Mouse (Mus musculus) hindbrain, embryonic 15.5 days (tissue): Measurements from ENCODE around the gene Spdl1. TPM values are rescaled to one million over a fixed set of nuclear protein-coding genes. Genes with fewer than 3 reads are reported as not detected.

Experiments used
- ATAC-seq: fragments of 200-750 bp; cut with Nextera tagmentation; 2 replicates; pipeline ENCODE4 v1.8.0; 2017; ENCODE audit warnings: low read depth, moderate number of reproducible peaks, moderate TSS enrichment; ENCODE audit not compliant: low FRiP score
- H3K27ac ChIP-seq: fragments of 300-500 bp; sonication (generic); replicated peaks from 2 replicates; pipeline ENCODE4 v1.5.1; 2015; ENCODE audit warnings: mild to moderate bottlenecking, inconsistent platforms
- H3K27me3 ChIP-seq: fragments of 300-500 bp; sonication (generic); 2 replicates; pipeline ENCODE4 v1.6.1; 2015; ENCODE audit warnings: control low read depth, inconsistent platforms
- H3K36me3 ChIP-seq: fragments of 300-500 bp; sonication (generic); 2 replicates; pipeline ENCODE4 v1.6.1; 2015; ENCODE audit warnings: control low read depth, inconsistent platforms
- H3K4me1 ChIP-seq: fragments of 300-500 bp; sonication (generic); replicated peaks from 2 replicates; pipeline ENCODE4 v1.6.1; 2015; ENCODE audit warnings: control low read depth, inconsistent platforms
- H3K4me2 ChIP-seq: fragments of 300-500 bp; sonication (generic); 2 replicates; pipeline ENCODE4 v1.6.1; 2015; ENCODE audit warnings: moderate library complexity, mild to moderate bottlenecking, inconsistent platforms
- H3K4me3 ChIP-seq: fragments of 300-500 bp; sonication (generic); 2 replicates; pipeline ENCODE4 v1.5.1; 2015; ENCODE audit warnings: mild to moderate bottlenecking, inconsistent platforms
- H3K9ac ChIP-seq: fragments of 300-500 bp; sonication (generic); 2 replicates; pipeline ENCODE4 v1.6.1; 2015; ENCODE audit warnings: inconsistent platforms
- H3K9me3 ChIP-seq: fragments of 300-500 bp; sonication (generic); 2 replicates; pipeline ENCODE4 v1.6.1; 2016; ENCODE audit warnings: control low read depth, inconsistent platforms
- WGBS: fragments of 180-500 bp; shearing (Covaris S2); methylation state at CpG from one replicate; pipeline ENCODE4 v1.1.7; 2015; 5-methylcytosine and 5-hydroxymethylcytosine counted together
- polyA plus RNA-seq: library from polyadenylated mRNA; unstranded; fragments of >200 nt; fragmentation: Nextera tagmentation; extraction: Ambion mirVana; gene quantifications from 2 replicates; pipeline ENCODE4 v1.2.1, GENCODE M21; 2015

The Spdl1 gene
- polyA plus RNA-seq, 1 experiment from 2014 or later: 3.6 TPM

- 61% methylated on average over 12 of the region's 12 CpGs for WGBS
These were observed 62.0 kb downstream of the Spdl1 start for GRCm38 (mm10) chr11:34771221-34771986.

DNA sequence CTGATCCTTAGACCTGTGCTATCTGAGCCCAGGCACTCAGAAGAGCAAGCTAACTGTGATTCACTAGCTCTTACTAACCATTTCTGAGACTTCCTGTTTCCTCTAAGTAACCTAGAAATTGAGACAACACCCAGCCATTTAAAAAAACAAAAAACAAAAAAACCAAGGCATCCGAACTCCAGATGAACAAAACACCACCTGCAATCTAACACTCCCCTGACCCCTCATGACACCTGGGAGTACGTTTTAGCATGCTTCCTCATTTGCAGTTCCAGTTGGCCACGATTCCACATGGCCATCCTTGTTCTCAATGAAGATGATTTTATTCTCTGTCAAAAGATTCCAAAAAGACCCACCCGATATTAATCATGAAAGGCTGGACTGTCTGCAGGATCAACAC, 62.8 kb downstream of the Spdl1 start:
- WGBS: 66% methylated on average over 4 of the region's 4 CpGs
- Histone ChIP-seq H3K36me3 (no peaks in the 10 kb centered on the region), H3K27ac (no peak overlapping the region), H3K4me3 (no peak overlapping the region), H3K27me3 (no peaks in the 10 kb centered on the region), H3K4me1 (no peaks in the 10 kb centered on the region), H3K9ac (no peak overlapping the region), H3K4me2 (no peak overlapping the region), H3K9me3 (no peaks in the 10 kb centered on the region)
- no peak for ATAC-seq

More at GRCm38 (mm10) chr11:34771221-34771986, 62.0 kb downstream of the Spdl1 start:
- no peak overlapping the region for H3K4me2 ChIP-seq
- no peak for ATAC-seq
- no peaks in the 10 kb centered on the region for H3K9me3 ChIP-seq
- no peak overlapping the region for H3K9ac ChIP-seq
- no peaks in the 10 kb centered on the region for H3K4me1 ChIP-seq
- no peaks in the 10 kb centered on the region for H3K27me3 ChIP-seq
- no peak overlapping the region for H3K27ac ChIP-seq
- no peak overlapping the region for H3K4me3 ChIP-seq
- H3K36me3 ChIP-seq: no peaks in the 10 kb centered on the region

GRCm38 (mm10) chr11:34769946-34770345, 63.5 kb downstream of the Spdl1 start:
- Histone ChIP-seq H3K9me3 (no peaks in the 10 kb centered on the region), H3K4me2 (no peak overlapping the region), H3K4me3 (no peak overlapping the region), H3K27ac (no peak overlapping the region), H3K27me3 (no peaks in the 10 kb centered on the region), H3K36me3 (no peaks in the 10 kb centered on the region), H3K9ac (no peak overlapping the region), H3K4me1 (no peaks in the 10 kb centered on the region)
- ATAC-seq: no peak
- 83% methylated on average over 8 of the region's 8 CpGs for WGBS

DNA sequence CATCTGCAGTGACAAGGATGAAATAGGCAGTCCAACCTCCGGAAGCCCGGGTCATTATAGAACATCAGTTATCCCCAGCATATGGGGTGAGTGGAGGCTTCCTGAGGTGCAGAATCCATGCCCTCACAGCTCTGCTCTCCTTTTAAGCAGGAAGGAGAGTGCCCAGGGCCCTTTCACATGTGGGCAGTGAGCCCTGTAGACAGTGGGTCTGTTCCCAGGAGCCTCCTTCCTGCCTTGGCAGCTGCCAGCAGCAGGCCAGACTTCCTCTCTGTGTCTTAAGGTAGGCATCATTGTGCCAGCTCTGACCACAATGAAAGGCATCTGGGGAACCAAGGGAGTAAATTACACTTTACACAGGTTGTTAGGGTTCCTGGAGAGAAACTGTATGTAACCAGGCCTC, 64.0 kb downstream of the Spdl1 start:
- H3K4me2 ChIP-seq: no peak overlapping the region
- ATAC-seq: no peak
- H3K36me3 ChIP-seq: no peaks in the 10 kb centered on the region
- H3K27ac ChIP-seq: no peak overlapping the region
- H3K4me1 ChIP-seq: no peaks in the 10 kb centered on the region
- 78% methylated on average over 2 of the region's 2 CpGs for WGBS
- H3K4me3 ChIP-seq: no peak overlapping the region
- no peaks in the 10 kb centered on the region for H3K27me3 ChIP-seq
- no peak overlapping the region for H3K9ac ChIP-seq
- H3K9me3 ChIP-seq: no peaks in the 10 kb centered on the region

GRCm38 (mm10) chr11:34763739-34764361, 69.6 kb downstream of the Spdl1 start:
- no peaks in the 10 kb centered on the region for H3K4me1 ChIP-seq
- ATAC-seq: no peak
- H3K27ac ChIP-seq: no peak overlapping the region
- H3K36me3 ChIP-seq: no peaks in the 10 kb centered on the region
- no peak overlapping the region for H3K9ac ChIP-seq
- H3K27me3 ChIP-seq: no peaks in the 10 kb centered on the region
- H3K4me3 ChIP-seq: no peak overlapping the region
- WGBS: 89% methylated on average over 5 of the region's 5 CpGs
- H3K9me3 ChIP-seq: no peaks in the 10 kb centered on the region
- H3K4me2 ChIP-seq: no peak overlapping the region

DNA sequence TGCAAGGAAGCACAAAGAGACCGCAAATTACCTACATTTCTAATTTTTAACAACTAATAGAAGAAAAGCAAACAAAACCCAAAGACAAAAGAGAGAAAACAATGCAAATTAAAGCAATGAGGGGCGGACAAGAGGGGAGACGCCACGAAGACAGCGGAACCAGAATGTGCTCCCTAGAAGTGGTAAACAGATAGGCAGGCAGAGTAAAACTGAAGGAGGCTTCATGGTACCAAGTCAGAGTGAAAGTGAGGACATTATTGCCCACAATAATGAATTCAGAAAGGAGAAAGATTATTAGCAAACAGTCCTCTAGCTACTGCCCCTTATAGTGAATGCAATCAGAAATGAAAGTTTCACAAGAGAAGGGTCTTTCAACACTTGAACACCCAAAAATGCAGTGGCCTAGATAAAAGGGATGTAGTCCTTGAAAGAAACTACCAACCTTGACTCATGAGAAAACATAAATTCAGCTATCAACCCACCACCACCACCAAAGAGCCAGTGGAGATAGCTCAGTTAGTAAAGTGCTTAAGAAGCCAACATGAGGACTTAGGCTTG, 70.8 kb downstream of the Spdl1 start:
- Histone ChIP-seq H3K27ac (no peak overlapping the region), H3K9ac (no peak overlapping the region), H3K4me2 (no peak overlapping the region), H3K4me3 (no peak overlapping the region), H3K4me1 (no peaks in the 10 kb centered on the region), H3K9me3 (no peaks in the 10 kb centered on the region), H3K36me3 (no peaks in the 10 kb centered on the region), H3K27me3 (no peaks in the 10 kb centered on the region)
- WGBS: 90% methylated on average over 5 of the region's 5 CpGs
- no peak for ATAC-seq

GRCm38 (mm10) chr11:34762125-34762524, 71.3 kb downstream of the Spdl1 start:
- H3K27ac ChIP-seq: no peak overlapping the region
- no peak overlapping the region for H3K4me2 ChIP-seq
- H3K9me3 ChIP-seq: no peaks in the 10 kb centered on the region
- WGBS: 93% methylated on average over 6 of the region's 6 CpGs
- no peaks in the 10 kb centered on the region for H3K4me1 ChIP-seq
- ATAC-seq: no peak
- no peaks in the 10 kb centered on the region for H3K36me3 ChIP-seq
- no peak overlapping the region for H3K9ac ChIP-seq
- no peaks in the 10 kb centered on the region for H3K27me3 ChIP-seq
- no peak overlapping the region for H3K4me3 ChIP-seq

- H3K4me1 ChIP-seq: no peaks in the 10 kb centered on the region
- H3K36me3 ChIP-seq: no peaks in the 10 kb centered on the region
- H3K9ac ChIP-seq: no peak overlapping the region
- ATAC-seq: no peak
- 89% methylated on average over 4 of the region's 4 CpGs for WGBS
- H3K27me3 ChIP-seq: no peaks in the 10 kb centered on the region
- H3K4me3 ChIP-seq: no peak overlapping the region
- H3K4me2 ChIP-seq: no peak overlapping the region
- no peaks in the 10 kb centered on the region for H3K9me3 ChIP-seq
- no peak overlapping the region for H3K27ac ChIP-seq
These were observed 73.9 kb downstream of the Spdl1 start for GRCm38 (mm10) chr11:34759582-34759981.

Other genes with a start within 250 kb of the Spdl1 start
- 0.51 and 0.54 TPM in 2 replicates for gene Dock2, start 49.7 kb downstream of the Spdl1 start, polyA plus RNA-seq